Comparison of ENCODE assay signal across 17 mouse cellular contexts in the genomic region with DNA sequence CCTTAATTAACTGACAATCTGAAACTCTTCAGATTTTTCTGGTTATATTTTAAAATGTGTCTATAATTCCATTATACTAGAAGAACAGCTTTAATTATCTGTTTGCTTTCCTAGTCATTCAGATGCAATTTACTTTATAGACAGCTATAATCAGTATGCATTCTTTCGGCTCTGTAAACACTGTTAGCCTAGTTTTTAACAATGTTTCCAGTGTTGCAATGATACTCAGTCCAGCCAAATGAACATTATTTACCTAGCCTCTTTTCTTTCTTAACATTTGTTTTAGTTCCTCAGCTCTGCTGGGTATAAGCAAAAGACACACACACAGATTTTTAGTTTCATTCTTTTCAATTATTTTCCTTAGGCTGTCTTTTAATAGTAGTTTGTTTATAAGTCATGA.
"Had no signal": no experiment of that assay in that cellular context is flagged by ENCODE, and none has a peak within 500 bp of the region (broad histone marks: within the 10 kb centered on the region; RNA-seq: fewer than 3 reads in every experiment).

No protein-coding gene starts in this region.

- H3K9ac ChIP-seq: limb, embryonic 12.5 days; limb, embryonic 15.5 days; liver, embryonic 15.5 days; lung, embryonic 14.5 days had no signal

- H3K27ac ChIP-seq: kidney, postnatal 0 days; limb, embryonic 12.5 days; limb, embryonic 15.5 days; stomach, postnatal 0 days had no signal

- H3K4me2 ChIP-seq: limb, embryonic 12.5 days; limb, embryonic 15.5 days; liver, embryonic 15.5 days; lung, embryonic 14.5 days; midbrain, embryonic 11.5 days had no signal

- H3K36me3 ChIP-seq: limb, embryonic 12.5 days; limb, embryonic 15.5 days; liver, embryonic 15.5 days had no signal

- H3K27me3 ChIP-seq: limb, embryonic 12.5 days; limb, embryonic 15.5 days; liver, embryonic 15.5 days had no signal

- H3K4me3 ChIP-seq: limb, embryonic 12.5 days; limb, embryonic 15.5 days; liver, embryonic 15.5 days had no signal

- H3K9me3 ChIP-seq: limb, embryonic 12.5 days; limb, embryonic 15.5 days; liver, embryonic 15.5 days had no signal

- ATAC-seq: intestine, postnatal 0 days had no signal

- DNase-seq: kidney, adult 2 months; kidney, postnatal 36 days; left cerebral cortex, postnatal 4 days; lung, embryonic 14.5 days; lung, postnatal 10 days; midbrain, embryonic 14.5 days; right cerebral cortex, postnatal 4 days; thymus, adult 2 months; thymus, postnatal 14 days; thymus, postnatal 4 days had no signal

- H3K4me1 ChIP-seq: limb, embryonic 12.5 days had no signal
